Mouse (Mus musculus) heart, embryonic 12.5 days (tissue): ENCODE measurements around the gene Bbx. TPM values are rescaled to one million over a fixed set of nuclear protein-coding genes. Genes with fewer than 3 reads are reported as not detected.

ENCODE experiments used
- ATAC-seq: fragments of 200-750 bp; cut with Nextera tagmentation; 2 replicates; pipeline ENCODE4 v1.8.0; 2017; ENCODE audit warnings: moderate TSS enrichment, moderate library complexity; ENCODE audit not compliant: insufficient number of reproducible peaks, low FRiP score
- H3K27ac ChIP-seq: fragments of 300-500 bp; sonication (generic); 2 replicates; pipeline ENCODE4 v1.5.1; 2016; ENCODE audit warnings: mild to moderate bottlenecking, moderate library complexity; ENCODE audit not compliant: poor library complexity, severe bottlenecking
- H3K27me3 ChIP-seq: fragments of 300-500 bp; sonication (generic); replicated peaks from 2 replicates; pipeline ENCODE4 v1.6.1; 2016; ENCODE audit warnings: mild to moderate bottlenecking, moderate library complexity
- H3K36me3 ChIP-seq: fragments of 300-500 bp; sonication (generic); 2 replicates; pipeline ENCODE4 v1.6.1; 2016; ENCODE audit warnings: mild to moderate bottlenecking, moderate library complexity
- H3K4me1 ChIP-seq: fragments of 300-500 bp; sonication (generic); replicated peaks from 2 replicates; pipeline ENCODE4 v1.6.1; 2016; ENCODE audit warnings: mild to moderate bottlenecking
- H3K4me2 ChIP-seq: fragments of 300-500 bp; sonication (generic); 2 replicates; pipeline ENCODE4 v1.6.1; 2016; ENCODE audit warnings: mild to moderate bottlenecking, moderate library complexity
- H3K4me3 ChIP-seq: fragments of 300-500 bp; sonication (generic); 2 replicates; pipeline ENCODE4 v1.5.1; 2016; ENCODE audit warnings: mild to moderate bottlenecking
- H3K9ac ChIP-seq: fragments of 300-500 bp; sonication (generic); 2 replicates; pipeline ENCODE4 v1.6.1; 2016; ENCODE audit warnings: mild to moderate bottlenecking, moderate library complexity
- H3K9me3 ChIP-seq: fragments of 300-500 bp; sonication (generic); replicated peaks from 2 replicates; pipeline ENCODE4 v1.6.1; 2016; ENCODE audit warnings: mild to moderate bottlenecking, moderate library complexity
- WGBS: fragments of 180-500 bp; shearing (Covaris S2); methylation state at CpG from one replicate; pipeline ENCODE4 v1.1.7; 2016; 5-methylcytosine and 5-hydroxymethylcytosine counted together
- polyA plus RNA-seq: library from polyadenylated mRNA; unstranded; fragments of >200 nt; fragmentation: Nextera tagmentation; extraction: Ambion mirVana; gene quantifications from 2 replicates; pipeline ENCODE4 v1.2.1, GENCODE M21; 2016

The Bbx gene
- polyA plus RNA-seq, result 37.7 and 39.5 TPM in 2 replicates

DNA sequence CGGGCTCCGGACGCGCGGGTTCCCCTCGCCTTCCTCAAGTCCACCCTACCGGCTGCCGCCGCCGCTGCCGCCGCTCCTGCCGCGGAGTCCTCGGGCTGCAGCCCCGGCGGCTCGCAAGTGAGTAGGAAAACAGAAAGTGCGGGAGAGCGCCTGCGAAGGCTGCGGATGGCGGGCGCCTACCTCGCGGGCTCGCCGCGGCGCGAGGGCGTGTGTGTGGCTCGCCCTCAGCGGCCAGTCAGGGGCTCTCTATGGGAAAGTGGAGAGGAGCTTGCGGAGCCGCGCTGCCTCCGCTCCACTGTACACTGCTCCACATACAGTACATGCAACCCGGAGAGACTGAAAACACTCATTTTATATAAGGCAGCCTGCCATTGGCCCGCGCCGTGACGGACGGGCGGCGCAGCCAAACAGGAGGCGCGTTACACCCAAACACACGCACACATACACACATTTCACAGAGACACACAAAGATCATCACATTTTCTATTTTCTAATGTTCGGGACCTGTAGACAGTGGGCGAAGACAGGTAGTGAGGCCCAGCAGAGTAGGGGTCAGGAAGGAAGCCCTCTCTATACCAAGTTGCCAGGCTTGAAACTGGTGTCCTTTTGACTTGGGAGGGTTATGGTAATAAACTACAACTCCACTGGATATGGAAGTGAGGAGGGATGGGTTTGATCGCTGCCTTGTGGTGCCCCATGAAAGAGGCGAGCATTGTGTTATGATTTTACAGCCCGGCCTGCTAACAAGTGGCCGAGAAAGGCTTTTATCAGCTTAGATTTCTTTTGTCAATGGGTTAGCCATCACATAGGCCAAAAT, at the start of gene Bbx:
Gene Bbx, minus strand, starts transcription at position 329 of the 817 bp plus-strand sequence.
- peak within 1 kb of the TSS; percentile 74 for H3K4me3 ChIP-seq
- H3K27ac ChIP-seq, result peak within 1 kb of the TSS; percentile 96
- peak within 1 kb of the TSS; percentile 91 for H3K9ac ChIP-seq
- WGBS, result under 1% methylated on average over 54 of the region's 55 CpGs
- no peaks in the 10 kb centered on the region for H3K9me3 ChIP-seq
- H3K4me1 ChIP-seq, result peaks cover 7% of the 10 kb centered on the region
- H3K4me2 ChIP-seq, result peak within 1 kb of the TSS; percentile 92
- peak; percentile 96 for ATAC-seq
- H3K36me3 ChIP-seq, result no peaks in the 10 kb centered on the region
- H3K27me3 ChIP-seq, result no peaks in the 10 kb centered on the region

GRCm38 (mm10) chr16:50481892-50482291, 49.7 kb upstream of the Bbx start:
- WGBS, result 46% methylated on average over 7 of the region's 7 CpGs
- Histone ChIP-seq H3K9me3 (no peaks in the 10 kb centered on the region), H3K27me3 (no peaks in the 10 kb centered on the region), H3K4me3 (no peak overlapping the region), H3K9ac (no peak overlapping the region), H3K4me2 (peak overlapping the region; percentile 52), H3K36me3 (no peaks in the 10 kb centered on the region), H3K4me1 (peaks cover 7% of the 10 kb centered on the region), H3K27ac (no peak overlapping the region)
- no peak for ATAC-seq

GRCm38 (mm10) chr16:50481341-50481740, 49.2 kb upstream of the Bbx start:
- Histone ChIP-seq H3K4me3 (no peak overlapping the region), H3K4me2 (no peak overlapping the region), H3K9me3 (no peaks in the 10 kb centered on the region), H3K36me3 (no peaks in the 10 kb centered on the region), H3K27ac (no peak overlapping the region), H3K27me3 (no peaks in the 10 kb centered on the region), H3K4me1 (peaks cover 7% of the 10 kb centered on the region), H3K9ac (no peak overlapping the region)
- 65% methylated on average over 5 of the region's 5 CpGs for WGBS
- ATAC-seq, result no peak

GRCm38 (mm10) chr16:50478695-50479094, 46.5 kb upstream of the Bbx start:
- no peak overlapping the region for H3K4me3 ChIP-seq
- peaks cover 7% of the 10 kb centered on the region for H3K4me1 ChIP-seq
- WGBS, result 95% methylated on average over 1 of the region's 1 CpGs
- H3K27ac ChIP-seq, result no peak overlapping the region
- no peaks in the 10 kb centered on the region for H3K36me3 ChIP-seq
- no peak overlapping the region for H3K4me2 ChIP-seq
- H3K9me3 ChIP-seq, result no peaks in the 10 kb centered on the region
- no peak for ATAC-seq
- no peaks in the 10 kb centered on the region for H3K27me3 ChIP-seq
- no peak overlapping the region for H3K9ac ChIP-seq

DNA sequence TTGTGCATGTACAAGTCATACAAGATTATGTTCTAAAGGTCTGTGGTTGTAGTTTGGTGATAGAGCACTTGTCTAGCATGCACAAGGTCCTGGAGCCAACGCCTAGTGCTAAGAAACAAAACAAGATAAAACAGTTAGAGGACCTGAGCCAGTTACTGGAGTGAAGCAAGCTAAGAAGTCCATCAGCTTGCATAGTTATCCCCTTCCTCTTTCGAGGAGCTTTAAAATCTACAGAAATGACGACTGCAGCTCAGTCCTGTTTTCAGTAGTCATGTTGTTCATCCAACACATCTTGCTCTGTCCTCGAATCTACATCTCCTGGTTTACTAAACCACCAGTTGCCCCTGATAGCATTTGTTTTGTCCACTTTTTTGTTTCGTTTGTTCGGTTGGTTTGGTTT, 45.4 kb upstream of the Bbx start:
- ATAC-seq, result no peak
- H3K4me3 ChIP-seq, result no peak overlapping the region
- H3K9me3 ChIP-seq, result no peaks in the 10 kb centered on the region
- no peak overlapping the region for H3K4me2 ChIP-seq
- no peak overlapping the region for H3K9ac ChIP-seq
- 77% methylated on average over 6 of the region's 6 CpGs for WGBS
- H3K36me3 ChIP-seq, result no peaks in the 10 kb centered on the region
- no peak overlapping the region for H3K27ac ChIP-seq
- no peaks in the 10 kb centered on the region for H3K27me3 ChIP-seq
- H3K4me1 ChIP-seq, result peaks cover 7% of the 10 kb centered on the region

GRCm38 (mm10) chr16:50462226-50462870, 30.2 kb upstream of the Bbx start:
- ATAC-seq, result no peak
- 30% methylated on average over 10 of the region's 10 CpGs for WGBS
- Histone ChIP-seq H3K4me2 (peak overlapping the region; percentile 49), H3K4me1 (0 out of 2 replicates have a peak, but pooled peaks cover 6% of the 10 kb centered on the region), H3K4me3 (no peak overlapping the region), H3K9me3 (no peaks in the 10 kb centered on the region), H3K9ac (no peak overlapping the region), H3K27ac (no peak overlapping the region), H3K27me3 (no peaks in the 10 kb centered on the region), H3K36me3 (no peaks in the 10 kb centered on the region)

GRCm38 (mm10) chr16:50459146-50459545, 27.0 kb upstream of the Bbx start:
- no peak overlapping the region for H3K9ac ChIP-seq
- H3K4me1 ChIP-seq, result 0 out of 2 replicates have a peak, but pooled peaks cover 4% of the 10 kb centered on the region
- H3K27ac ChIP-seq, result no peak overlapping the region
- no peak overlapping the region for H3K4me2 ChIP-seq
- no peaks in the 10 kb centered on the region for H3K9me3 ChIP-seq
- WGBS, result 34% methylated on average over 3 of the region's 3 CpGs
- ATAC-seq, result no peak
- H3K27me3 ChIP-seq, result no peaks in the 10 kb centered on the region
- no peaks in the 10 kb centered on the region for H3K36me3 ChIP-seq
- no peak overlapping the region for H3K4me3 ChIP-seq

DNA sequence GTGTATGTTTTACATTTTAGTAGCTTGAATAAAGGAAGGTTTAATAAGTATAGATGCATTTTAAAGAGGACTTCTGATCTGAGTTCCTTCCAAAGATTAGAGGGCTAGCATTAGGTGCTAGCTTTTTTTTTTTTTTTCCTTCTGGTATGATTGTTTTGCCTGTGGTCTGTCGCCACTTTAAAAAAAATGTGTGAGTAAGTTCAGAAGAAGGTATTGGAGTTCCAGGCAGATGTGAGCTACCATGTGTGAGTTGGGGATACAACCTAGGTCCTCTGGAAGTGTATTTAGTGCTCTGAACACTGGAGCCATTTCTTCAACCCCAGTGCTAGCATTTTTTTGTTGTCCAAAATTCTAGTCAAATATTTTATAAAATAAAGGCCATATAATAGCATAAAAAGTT, 23.9 kb upstream of the Bbx start:
- H3K4me1 ChIP-seq, result no peaks in the 10 kb centered on the region
- H3K9me3 ChIP-seq, result no peaks in the 10 kb centered on the region
- no peak overlapping the region for H3K27ac ChIP-seq
- no peaks in the 10 kb centered on the region for H3K36me3 ChIP-seq
- no peak for ATAC-seq
- no peak overlapping the region for H3K4me3 ChIP-seq
- no peak overlapping the region for H3K4me2 ChIP-seq
- H3K27me3 ChIP-seq, result no peaks in the 10 kb centered on the region
- 65% methylated on average over 1 of the region's 1 CpGs for WGBS
- H3K9ac ChIP-seq, result no peak overlapping the region

DNA sequence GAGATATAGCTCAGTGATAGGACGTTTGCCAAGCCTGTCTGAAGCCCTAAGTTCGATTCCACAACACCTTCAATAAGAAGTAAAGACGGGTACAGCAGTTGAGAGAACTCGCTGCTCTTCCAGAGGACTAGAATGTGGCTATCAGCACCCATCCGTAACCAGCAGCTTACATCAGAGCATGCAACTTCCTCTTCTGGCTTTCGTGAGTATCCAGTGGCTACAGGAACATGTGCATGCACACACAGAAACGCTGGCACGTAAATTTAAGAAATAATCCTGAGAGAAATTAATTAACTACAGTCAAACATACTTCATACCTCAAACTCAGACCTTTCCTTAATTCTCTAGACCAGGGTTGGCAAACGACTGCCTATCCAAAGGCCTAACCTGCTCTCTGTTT, 16.9 kb upstream of the Bbx start:
- no peak overlapping the region for H3K9ac ChIP-seq
- WGBS, result 78% methylated on average over 9 of the region's 9 CpGs
- no peaks in the 10 kb centered on the region for H3K4me1 ChIP-seq
- no peak for ATAC-seq
- no peaks in the 10 kb centered on the region for H3K9me3 ChIP-seq
- no peak overlapping the region for H3K27ac ChIP-seq
- H3K36me3 ChIP-seq, result no peaks in the 10 kb centered on the region
- no peak overlapping the region for H3K4me2 ChIP-seq
- H3K4me3 ChIP-seq, result no peak overlapping the region
- no peaks in the 10 kb centered on the region for H3K27me3 ChIP-seq

DNA sequence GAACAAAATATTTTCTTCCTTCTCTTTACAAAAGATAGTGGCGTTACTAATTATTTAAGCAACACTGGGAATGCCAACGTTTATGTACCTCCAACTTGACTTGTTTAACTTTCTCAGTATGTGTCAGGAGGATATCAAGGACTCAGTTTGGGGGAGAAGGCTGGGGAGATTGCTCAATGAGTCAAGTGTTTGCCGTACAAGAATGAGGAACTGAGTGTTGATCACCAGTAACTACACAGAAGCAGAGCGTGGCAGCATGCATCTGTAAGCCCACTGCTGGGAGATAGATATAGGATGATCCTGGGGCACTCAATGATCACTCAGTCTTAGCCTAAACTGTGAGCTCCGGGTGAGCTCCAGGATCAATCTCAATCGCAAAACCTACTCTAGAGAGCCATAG, 12.8 kb upstream of the Bbx start:
- Histone ChIP-seq H3K9me3 (no peaks in the 10 kb centered on the region), H3K27me3 (no peaks in the 10 kb centered on the region), H3K4me2 (no peak overlapping the region), H3K4me1 (no peaks in the 10 kb centered on the region), H3K4me3 (no peak overlapping the region), H3K9ac (no peak overlapping the region), H3K36me3 (no peaks in the 10 kb centered on the region), H3K27ac (no peak overlapping the region)
- no peak for ATAC-seq
- WGBS, result 78% methylated on average over 6 of the region's 6 CpGs

- H3K36me3 ChIP-seq, result no peaks in the 10 kb centered on the region
- H3K9me3 ChIP-seq, result no peaks in the 10 kb centered on the region
- no peak overlapping the region for H3K9ac ChIP-seq
- no peak overlapping the region for H3K27ac ChIP-seq
- WGBS, result 82% methylated on average over 3 of the region's 3 CpGs
- ATAC-seq, result no peak
- H3K4me1 ChIP-seq, result no peaks in the 10 kb centered on the region
- H3K4me2 ChIP-seq, result no peak overlapping the region
- no peak overlapping the region for H3K4me3 ChIP-seq
- H3K27me3 ChIP-seq, result no peaks in the 10 kb centered on the region
These were observed 6.6 kb upstream of the Bbx start for GRCm38 (mm10) chr16:50438816-50439215.
